Mouse (Mus musculus): ENCODE data around the gene Cldn13.

Gene Cldn13

DNA sequence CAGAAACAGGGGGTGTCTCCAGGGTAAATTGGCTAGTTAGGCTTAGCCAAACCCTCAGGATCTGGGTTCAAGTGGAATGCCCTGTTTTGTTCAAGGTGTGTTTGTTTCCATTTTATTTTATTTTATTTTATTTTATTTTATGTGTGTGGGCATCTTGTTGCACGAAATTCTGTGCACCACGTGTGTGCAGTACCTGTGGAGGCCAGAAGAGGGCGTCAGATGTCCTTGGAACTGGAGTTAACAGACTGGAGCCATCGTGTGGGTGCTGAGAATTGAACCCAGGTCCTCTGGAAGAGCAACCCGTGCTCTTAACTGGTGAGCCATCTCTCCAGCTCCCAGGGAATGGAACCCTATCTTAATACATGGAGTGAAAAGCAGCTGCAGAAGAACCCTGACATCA, 22.6 kb downstream of the Cldn13 start:
- DNase-seq (ENCODE audit: low spot score in 2 of 2) = no peak

DNA sequence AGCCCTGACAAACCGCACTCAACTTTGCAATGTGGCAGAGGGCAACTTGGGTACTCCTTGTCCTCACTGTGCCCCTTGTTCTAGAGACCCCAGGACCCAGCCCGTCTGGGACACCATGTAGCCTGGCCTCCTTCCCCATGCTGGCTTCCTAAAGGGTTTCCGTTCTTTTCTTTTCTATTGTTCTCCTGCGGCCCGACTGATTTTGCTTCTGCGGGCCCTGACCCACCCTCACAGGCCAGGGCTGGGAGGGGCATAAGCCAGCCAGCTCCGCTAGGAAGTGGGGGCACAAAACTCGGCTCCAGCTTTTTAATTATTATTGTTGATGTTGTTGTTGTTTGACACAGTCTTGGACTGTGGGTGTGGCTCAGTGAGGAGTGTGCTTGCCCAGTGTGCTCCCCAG, 23.8 kb downstream of the Cldn13 start:
- DNase-seq (ENCODE audit: low spot score in 2 of 2) = no peak

DNA sequence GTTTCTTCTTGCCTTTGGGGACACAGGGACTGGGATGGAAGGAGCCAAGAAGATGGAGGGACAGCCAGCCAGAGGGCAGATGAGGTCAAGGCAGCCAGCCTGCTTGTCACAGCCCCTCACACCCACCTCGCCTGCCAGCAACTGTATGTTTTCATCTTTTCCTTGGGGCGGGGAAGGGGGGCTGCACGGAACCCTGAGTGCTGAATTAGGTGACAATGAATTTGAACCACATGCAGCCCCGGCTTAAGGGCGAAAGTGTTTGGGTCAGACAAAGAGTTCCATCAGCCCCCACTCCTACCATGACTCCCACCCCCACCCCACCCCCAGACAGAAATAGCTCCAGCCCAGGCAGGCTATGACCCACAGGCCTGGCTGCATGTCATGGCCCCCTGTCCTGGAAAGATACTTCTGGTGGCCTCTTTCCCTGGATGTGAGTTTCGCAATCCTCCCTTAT, 24.7 kb downstream of the Cldn13 start:
- DNase-seq (ENCODE audit: low spot score in 2 of 2) = no peak

DNA sequence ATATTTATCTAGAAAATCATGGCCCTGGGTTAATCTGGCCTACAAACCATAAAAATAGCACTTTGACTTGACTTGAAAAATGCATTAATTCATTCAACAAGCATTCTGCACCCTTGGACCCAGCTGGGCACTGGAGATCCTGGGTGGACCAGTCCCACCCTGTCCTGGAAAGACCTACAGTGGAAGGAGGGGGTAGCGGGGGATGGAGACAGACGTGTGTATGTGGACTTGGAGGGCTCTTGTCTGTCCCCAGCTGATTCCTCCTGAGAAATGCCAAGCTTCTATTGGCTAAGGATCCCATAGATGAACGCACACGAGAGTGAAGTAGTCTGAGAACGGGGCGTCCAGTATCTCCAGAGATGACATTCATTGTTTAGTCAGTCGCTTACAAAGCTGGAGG, 26.8 kb downstream of the Cldn13 start:
- DNase-seq (ENCODE audit: low spot score in 2 of 2) = no peak

DNA sequence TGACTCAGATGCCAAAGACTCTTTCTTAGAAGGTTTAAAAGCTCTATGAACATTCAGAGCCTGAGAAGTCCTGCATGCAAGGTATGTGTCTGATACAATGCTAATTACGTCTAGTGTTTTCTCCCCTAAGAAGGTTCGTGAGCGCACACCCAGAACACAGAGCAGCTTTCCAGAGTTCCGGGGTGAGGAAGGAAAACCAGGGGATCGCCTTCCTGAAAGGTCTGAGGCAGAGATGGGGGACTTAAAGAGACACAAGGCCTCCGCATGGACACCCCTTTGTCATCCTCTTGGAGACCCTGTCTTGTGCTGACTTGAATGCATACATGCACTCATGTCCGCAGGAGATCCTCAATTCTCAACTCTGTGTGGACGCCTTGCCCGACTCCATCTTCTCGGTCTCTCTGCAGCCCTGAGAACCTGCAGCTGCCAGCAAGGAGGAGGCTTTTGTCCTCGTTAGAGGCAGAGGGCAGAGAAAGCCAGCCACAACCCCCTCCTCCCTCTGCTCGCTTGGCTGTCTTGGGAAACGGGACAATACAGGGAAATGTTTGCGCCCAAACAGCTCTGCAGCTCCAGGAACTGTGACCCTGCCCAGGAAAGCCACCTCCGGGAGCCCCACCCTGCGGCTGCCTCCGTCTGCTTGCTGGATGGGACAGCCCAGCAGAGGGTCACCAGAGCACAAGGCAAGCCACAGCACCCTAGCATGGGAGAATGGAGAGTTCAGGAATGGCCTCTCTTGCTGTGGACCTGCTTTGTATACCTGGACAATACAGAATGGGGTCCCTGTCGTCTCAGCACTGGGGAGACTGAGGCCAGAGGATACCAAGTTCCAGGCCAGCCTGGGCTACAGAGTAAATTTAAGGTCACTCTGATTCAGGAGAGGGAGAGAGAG, 27.6 kb downstream of the Cldn13 start:
- no peak for DNase-seq (ENCODE audit: low spot score in 2 of 2)

DNA sequence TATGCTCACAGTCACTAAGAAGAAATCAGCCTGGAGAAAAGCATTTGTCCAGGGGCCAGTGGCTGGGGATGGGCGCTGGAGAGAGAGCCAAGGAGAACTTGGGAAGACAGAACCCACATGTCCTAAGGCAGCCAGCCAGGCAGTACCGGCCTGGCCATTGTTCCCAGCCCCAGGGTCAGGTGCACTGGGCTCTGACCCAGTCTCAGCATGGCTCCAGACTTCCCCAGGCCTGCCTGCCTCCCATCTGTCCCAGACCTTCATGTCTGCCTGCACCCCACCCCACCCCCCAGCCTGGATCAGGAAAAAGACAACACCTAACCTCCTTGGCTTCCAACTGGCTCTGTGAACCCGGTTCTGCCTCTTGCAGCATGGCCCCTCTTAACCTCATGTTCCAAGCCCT, 32.2 kb downstream of the Cldn13 start:
- DNase-seq (ENCODE audit: low spot score in 2 of 2) = no peak

DNA sequence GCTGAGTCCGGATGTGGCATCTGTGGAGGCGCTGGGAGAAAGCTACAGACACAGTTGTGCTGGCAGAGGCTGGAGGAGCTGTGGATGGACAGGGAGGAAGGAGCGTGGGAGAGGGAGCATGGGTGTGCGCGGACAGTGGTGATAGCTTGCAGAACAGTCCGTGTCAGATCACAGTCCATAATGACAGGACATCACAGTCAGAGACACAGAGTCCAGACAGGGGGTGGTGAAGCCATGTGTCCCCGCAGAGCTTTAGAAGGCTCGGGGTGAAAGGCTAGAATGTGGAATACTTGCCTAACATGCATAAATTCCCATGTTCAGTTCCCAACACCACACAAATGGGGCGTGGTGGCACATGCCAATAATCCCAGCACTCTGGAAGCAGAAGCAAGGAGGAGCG, 38.5 kb downstream of the Cldn13 start:
- DNase-seq (ENCODE audit: low spot score in 2 of 2) = no peak

DNA sequence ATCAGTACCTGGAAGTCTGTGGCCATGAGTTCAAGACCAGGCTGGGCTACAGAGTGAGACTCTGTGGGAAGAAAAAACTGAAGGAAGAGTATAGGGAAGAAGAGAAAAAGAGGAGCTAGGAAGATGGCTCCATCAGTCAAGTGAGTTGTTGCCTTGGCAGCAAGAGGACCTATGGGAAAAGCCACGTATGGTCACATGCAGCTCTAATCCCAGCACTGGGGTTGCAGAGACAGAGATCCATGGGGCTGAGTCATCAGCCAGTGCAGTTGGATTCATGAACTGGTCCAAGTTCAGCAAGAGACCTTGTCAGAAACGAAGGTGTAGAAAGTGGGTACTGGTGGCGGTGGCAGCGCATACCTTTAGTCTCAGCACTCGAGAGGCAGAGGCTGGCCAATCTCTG, 40.1 kb downstream of the Cldn13 start:
- no peak for DNase-seq (ENCODE audit: low spot score in 2 of 2)

DNA sequence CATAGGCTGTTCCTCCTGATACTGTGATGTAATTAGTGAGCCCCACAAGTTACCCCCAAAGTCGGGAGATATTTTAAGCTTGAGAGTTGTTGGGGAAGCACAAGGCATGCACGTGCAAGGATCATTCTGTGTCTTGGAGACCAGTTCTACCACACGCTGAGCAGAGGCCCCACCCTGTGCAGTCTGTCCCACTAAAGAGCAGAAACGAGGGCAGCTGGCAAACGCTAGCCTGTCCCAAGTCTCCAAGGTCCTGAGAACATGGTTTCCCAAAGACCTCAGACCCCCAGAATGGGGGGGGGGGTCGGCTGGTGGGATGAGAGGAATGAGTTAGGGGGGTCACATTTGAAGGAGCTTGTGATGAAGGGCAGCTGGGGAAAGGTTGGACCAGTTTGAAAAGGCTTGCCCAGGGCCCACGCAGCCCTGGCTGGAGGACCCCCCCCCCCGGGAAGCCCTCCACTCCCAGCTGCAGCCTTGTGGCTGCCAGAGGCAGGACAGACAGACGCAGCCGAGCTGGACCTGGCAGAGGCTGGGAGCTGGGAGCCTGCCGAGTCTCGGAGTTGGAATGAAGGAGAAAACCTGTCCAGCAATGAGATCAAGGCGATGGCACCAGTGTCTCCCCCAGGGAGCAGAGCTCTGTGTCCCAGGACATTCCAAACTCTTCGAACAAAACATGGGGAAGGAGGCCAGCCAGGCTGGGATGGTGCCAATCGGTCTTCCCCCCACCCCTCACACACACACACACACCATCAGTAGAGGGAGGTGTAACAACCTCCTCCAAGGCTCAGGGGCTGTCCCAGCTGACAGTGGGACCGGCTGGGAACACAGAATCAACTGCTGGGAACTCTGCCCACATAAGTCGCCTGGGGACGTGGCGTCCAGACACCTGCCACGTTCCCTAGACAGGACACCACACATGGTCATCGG, 41.1 kb downstream of the Cldn13 start:
- no peak for DNase-seq (ENCODE audit: low spot score in 2 of 2)

DNA sequence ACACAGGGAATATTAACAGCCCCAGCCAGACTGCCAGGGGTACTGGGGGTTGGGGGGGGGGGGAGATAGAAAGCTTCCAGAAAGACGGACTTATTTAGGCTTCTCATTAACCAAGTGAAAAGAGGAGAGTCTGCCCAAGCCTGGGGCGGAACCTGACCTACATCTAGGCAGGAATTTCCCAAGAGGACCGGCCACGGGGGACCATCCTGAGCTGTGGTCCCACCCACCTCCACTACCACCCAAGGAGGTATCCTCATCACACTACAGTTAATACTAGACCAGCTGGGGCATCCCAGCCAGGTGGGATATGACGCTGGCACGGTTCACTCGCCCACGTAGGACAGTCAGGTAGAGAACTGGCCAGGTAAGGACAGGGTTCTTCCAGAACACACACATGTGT, 42.3 kb downstream of the Cldn13 start:
- no peak for DNase-seq (ENCODE audit: low spot score in 2 of 2)

DNA sequence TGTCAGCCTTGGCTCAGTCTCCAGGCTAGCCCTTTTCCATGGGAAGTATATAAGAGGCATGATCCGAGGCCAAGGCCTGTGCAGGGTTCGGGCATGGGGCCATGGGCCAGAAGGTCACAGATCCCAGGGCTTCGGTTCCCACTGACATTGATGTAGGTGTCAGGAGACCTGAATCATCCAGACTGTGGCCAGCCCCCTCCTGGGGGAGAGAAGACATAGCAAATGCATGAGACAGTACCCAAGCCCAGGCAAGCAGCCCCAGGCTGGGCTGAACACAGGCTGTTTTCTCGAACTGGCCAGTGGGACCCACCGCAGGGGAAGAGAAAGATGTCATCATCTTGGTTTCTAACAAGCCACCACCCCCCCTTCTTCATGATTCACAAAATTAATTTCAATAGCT, 42.7 kb downstream of the Cldn13 start:
- no peak for DNase-seq (ENCODE audit: low spot score in 2 of 2)

DNA sequence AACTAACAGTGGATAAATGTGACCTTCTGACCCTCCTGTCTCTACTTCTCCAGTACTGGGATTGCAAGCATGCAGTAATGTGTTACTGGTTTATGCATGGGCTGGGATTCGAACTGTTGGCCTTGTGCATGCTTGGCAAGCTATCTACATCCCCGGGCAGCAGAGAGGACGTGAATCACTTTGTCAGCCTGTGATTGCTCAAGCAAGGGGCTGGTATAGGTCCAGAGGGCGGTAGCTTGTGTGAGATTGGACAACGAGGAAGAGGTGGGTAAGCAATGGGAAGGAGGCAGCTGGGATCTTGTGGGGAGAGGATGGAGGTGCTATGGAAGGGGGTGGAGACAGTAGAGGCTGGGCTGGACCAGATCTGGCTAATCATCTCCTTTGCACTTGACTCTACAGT, 46.8 kb downstream of the Cldn13 start:
- no peak for DNase-seq (ENCODE audit: low spot score in 2 of 2)

DNA sequence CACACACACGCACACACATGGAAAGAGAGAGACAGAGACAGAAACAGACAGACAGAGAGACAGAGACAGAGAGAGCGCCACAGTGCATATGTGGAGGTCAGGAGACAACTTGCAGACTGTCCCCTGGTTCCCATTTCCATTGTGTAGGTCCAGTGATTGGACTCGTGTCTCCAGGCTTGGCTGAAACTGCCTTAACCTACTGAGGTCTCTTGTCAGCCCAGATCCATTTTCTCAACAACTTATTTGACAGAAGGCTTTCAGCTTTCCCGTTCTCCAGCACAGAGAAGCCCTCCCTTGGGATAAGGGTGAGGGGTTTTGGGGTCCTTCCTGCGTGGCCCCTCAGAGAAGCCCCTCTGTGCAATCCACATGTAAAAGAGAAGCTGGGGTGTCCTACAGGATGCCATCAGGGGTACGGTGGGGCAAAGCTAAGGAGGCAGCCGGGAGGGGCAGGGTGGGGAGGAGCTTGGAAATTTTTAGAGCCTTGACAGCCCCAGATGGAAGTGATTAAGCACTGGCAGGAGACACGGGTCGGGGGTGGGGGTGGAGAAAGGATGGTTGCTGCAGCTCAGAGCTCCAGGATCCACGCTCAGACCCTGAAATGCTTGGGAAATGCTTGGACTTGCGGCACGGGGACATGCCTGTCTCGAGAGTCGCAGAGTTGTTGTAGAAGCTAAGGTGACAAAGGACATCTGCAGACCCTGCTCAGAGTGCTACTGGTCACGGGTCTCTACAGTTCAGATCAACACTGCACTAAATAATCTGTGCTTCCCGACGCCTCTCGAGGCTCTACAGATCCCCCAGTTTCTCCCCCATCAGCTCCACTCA, 47.8 kb downstream of the Cldn13 start:
- DNase-seq (ENCODE audit: low spot score in 2 of 2) = no peak

DNA sequence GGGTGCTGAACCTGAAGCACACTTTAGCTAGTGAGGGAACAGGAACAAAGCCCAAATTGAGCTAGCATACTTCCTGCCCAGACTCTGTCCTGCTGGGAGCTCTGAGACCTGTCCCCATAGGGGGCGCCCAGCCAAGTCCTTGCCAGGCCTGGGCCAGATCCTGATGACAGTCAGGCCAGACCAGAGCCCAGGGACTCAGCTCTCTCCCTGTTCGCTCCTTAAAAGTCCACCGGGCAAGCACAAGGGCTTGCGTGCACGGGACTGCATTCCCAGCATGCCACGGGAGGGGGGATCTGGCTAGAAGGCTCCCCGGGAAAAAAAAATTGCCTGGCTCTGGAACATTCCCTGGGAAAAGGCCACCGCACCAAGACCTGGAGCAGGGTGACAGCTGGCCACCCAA, 50.2 kb downstream of the Cldn13 start:
- DNase-seq (ENCODE audit: low spot score in 2 of 2) = no peak
